In the genomic region with DNA sequence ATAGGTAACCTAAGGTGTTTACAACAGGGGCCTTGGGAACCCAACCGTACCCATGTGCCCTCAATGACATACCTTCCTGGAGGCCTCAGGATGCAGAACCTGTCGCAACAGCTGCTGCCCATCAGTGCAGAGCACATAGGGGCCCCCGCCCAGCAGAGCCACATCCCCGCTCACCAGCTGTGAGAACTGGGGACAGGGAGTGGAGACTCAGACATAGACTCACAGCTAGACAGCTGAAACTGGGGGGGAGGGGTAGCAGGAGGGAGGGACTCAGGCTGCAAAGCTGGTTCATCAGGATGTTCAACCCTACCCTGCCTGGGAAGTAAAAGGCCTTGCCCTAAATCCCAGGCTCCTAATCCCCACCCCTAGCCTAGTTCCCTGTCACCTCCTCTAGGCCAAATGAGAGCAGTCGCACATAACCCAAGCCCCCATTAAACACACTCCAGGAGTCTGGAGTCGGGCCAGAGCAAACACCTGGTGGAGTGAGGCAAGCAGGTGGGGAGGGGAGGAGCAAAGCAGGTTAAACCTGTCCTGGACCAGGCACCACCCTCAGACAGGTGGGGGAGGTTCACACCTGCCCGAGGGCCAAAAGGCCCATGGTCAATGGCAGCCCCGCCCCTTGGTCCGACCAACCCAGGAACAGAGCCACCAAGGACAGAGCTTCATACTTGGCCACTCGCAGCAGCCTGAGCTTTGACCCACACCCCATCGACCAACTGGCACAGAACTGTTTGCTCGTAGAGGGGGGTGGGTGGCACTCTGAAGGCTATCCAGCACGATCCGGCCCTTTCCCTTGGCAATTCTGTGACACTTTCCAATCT, we compare ENCODE assay signal across 9 mouse cellular contexts. TPM values are rescaled to one million over a fixed set of nuclear protein-coding genes. Genes with fewer than 3 reads are reported as not detected.
DNase-seq lines count a peak whose midpoint lies in the region; ATAC-seq and TF ChIP-seq lines count a peak whose summit lies in the region.
"Had no signal": no experiment of that assay in that cellular context is flagged by ENCODE, and none has a peak within 500 bp of the region (broad histone marks: within the 10 kb centered on the region; RNA-seq: fewer than 3 reads in every experiment).

No protein-coding gene starts in this region.

- no peaks in the 10 kb centered on the region for H3K9me3 ChIP-seq in ES-Bruce4 (replicated peaks; ENCODE audit: control insufficient read depth, insufficient read depth, low read length, poor library complexity, severe bottlenecking)
- no peaks in the 10 kb centered on the region for H3K9me3 ChIP-seq in midbrain, embryonic 11.5 days (ENCODE audit: control insufficient read depth, low read length)
- H3K9me3 ChIP-seq: midbrain, embryonic 12.5 days had no signal

- H3K4me2 ChIP-seq in midbrain, embryonic 11.5 days: no peak overlapping the region

- no peak for TF ChIP-seq CTCF in ES-Bruce4 (IDR thresholded peaks at IDR 0.05; ENCODE audit: low read depth, low read length)

- WGBS in midbrain, embryonic 11.5 days: 28% methylated on average over 14 of the region's 14 CpGs

- peaks cover 22% of the 10 kb centered on the region for H3K36me3 ChIP-seq in ES-Bruce4 (ENCODE audit: control insufficient read depth, insufficient read depth, low read length, poor library complexity, severe bottlenecking)
- no peaks in the 10 kb centered on the region for H3K36me3 ChIP-seq in midbrain, embryonic 11.5 days (ENCODE audit: control insufficient read depth, insufficient read depth, low read length)

- peak overlapping the region; percentile 29 for H3K27ac ChIP-seq in ES-Bruce4 (ENCODE audit: insufficient read depth, low read length)
- no peak overlapping the region for H3K27ac ChIP-seq in midbrain, embryonic 11.5 days (ENCODE audit: low read depth, low read length)
- H3K27ac ChIP-seq: midbrain, embryonic 12.5 days had no signal

- TF ChIP-seq EP300 in ES-Bruce4 (IDR thresholded peaks at IDR 0.05; ENCODE audit: insufficient read depth, low read depth, low read length): peak; percentile 96

- peak overlapping the region; percentile 93 for H3K4me3 ChIP-seq in ES-Bruce4 (ENCODE audit: low read depth, low read length)
- no peak overlapping the region for H3K4me3 ChIP-seq in midbrain, embryonic 11.5 days (ENCODE audit: low read depth, low read length)

- DNase-seq in embryo, embryonic 10.5 days (ENCODE audit: low spot score): peak; percentile 17
- peak; percentile 94 for DNase-seq in kidney, postnatal 14 days
- peak; percentile 87 for DNase-seq in lung, postnatal 14 days
- DNase-seq in gastrocnemius, postnatal 25 days: no peak
- DNase-seq in cerebellum, adult 11-12 months: no peak
- DNase-seq in midbrain, embryonic 11.5 days (ENCODE audit: low spot score, missing footprints): no peak
- DNase-seq in right cerebral cortex, adult 18-20 months: no peak

- no peak for TF ChIP-seq POLR2A in ES-Bruce4 (IDR thresholded peaks at IDR 0.05; ENCODE audit: insufficient read depth, low read length)

- peaks cover 3% of the 10 kb centered on the region; the same call in 1 of the 2 replicates for H3K27me3 ChIP-seq in ES-Bruce4 (ENCODE audit: control insufficient read depth, insufficient read depth, low read length, poor library complexity, severe bottlenecking)
- H3K27me3 ChIP-seq in midbrain, embryonic 11.5 days (ENCODE audit: control insufficient read depth, insufficient read depth, low read length): peaks cover 51% of the 10 kb centered on the region

- no peak overlapping the region for H3K9ac ChIP-seq in ES-Bruce4 (ENCODE audit: low read depth, poor library complexity, severe bottlenecking)
- H3K9ac ChIP-seq in midbrain, embryonic 11.5 days (ENCODE audit: low read length): no peak overlapping the region
- H3K9ac ChIP-seq: midbrain, embryonic 12.5 days had no signal

- no peak for ATAC-seq in midbrain, embryonic 11.5 days (ENCODE audit: low FRiP score)

- H3K4me1 ChIP-seq in ES-Bruce4 (ENCODE audit: control insufficient read depth, insufficient read depth, low read length): peaks cover 7% of the 10 kb centered on the region
- H3K4me1 ChIP-seq in midbrain, embryonic 11.5 days (ENCODE audit: control insufficient read depth, insufficient read depth, low read length): peaks cover 17% of the 10 kb centered on the region

RNA-seq across cellular contexts. Expression of gene Esrp2, which starts 1.8 kb away (rescaled TPM):
- polyA plus RNA-seq in ES-Bruce4 (2011; ENCODE audit: insufficient read depth, insufficient read length, low read depth, missing spikeins): 10.8 and 13.2 TPM in 2 replicates
- under 1 TPM in 1 of 2 experiments, not detected in 1; 0.46 TPM for total RNA-seq in gastrocnemius, postnatal 25 days (2021)
- 0.88 and 0.89 TPM in 2 replicates for polyA plus RNA-seq in midbrain, embryonic 11.5 days (2014; fragmentation: Nextera tagmentation; extraction: Ambion mirVana)

RNA-seq across cellular contexts. Expression of gene Pla2g15, which starts 15.2 kb away (rescaled TPM):
- polyA plus RNA-seq in ES-Bruce4 (2011; ENCODE audit: insufficient read depth, insufficient read length, low read depth, missing spikeins): 18.0 and 19.6 TPM in 2 replicates
- 1 to 10 TPM; 2.9 to 3.8 TPM for total RNA-seq in gastrocnemius, postnatal 25 days (2021)
- 6.4 and 6.9 TPM in 2 replicates for polyA plus RNA-seq in midbrain, embryonic 11.5 days (2014; fragmentation: Nextera tagmentation; extraction: Ambion mirVana)

RNA-seq across cellular contexts. Expression of gene Slc7a6, which starts 33.7 kb away (rescaled TPM):
- 75.7 and 82.1 TPM in 2 replicates for polyA plus RNA-seq in ES-Bruce4 (2011; ENCODE audit: insufficient read depth, insufficient read length, low read depth, missing spikeins)
- 1 to 10 TPM; 7.9 to 8.6 TPM for total RNA-seq in gastrocnemius, postnatal 25 days (2021)
- polyA plus RNA-seq in midbrain, embryonic 11.5 days (2014; fragmentation: Nextera tagmentation; extraction: Ambion mirVana): 88.3 and 89.4 TPM in 2 replicates

Comparison
In these comparisons a context has a peak if more than half of its experiments do, and no peak if none do; other contexts are left out.
1. DNase-seq: peak in embryo, embryonic 10.5 days (single experiment), kidney, postnatal 14 days (single experiment) and lung, postnatal 14 days (single experiment); none in gastrocnemius, postnatal 25 days (single experiment), cerebellum, adult 11-12 months (single experiment), midbrain, embryonic 11.5 days (single experiment) and right cerebral cortex, adult 18-20 months (single experiment).